Mouse (Mus musculus) hindbrain, embryonic 12.5 days (tissue): ENCODE data around the gene Slc25a51. TPM values are rescaled to one million over a fixed set of nuclear protein-coding genes. Genes with fewer than 3 reads are reported as not detected.

Experiments
- ATAC-seq: fragments of 200-750 bp; cut with Nextera tagmentation; 2 replicates; pipeline ENCODE4 v1.8.0; 2017; ENCODE audit warnings: moderate TSS enrichment; ENCODE audit not compliant: low FRiP score
- H3K27ac ChIP-seq: fragments of 300-500 bp; sonication (generic); 2 replicates; pipeline ENCODE4 v1.5.1; 2016; ENCODE audit warnings: mild to moderate bottlenecking
- H3K27me3 ChIP-seq: fragments of 300-500 bp; sonication (generic); 2 replicates; pipeline ENCODE4 v1.6.1; 2016; ENCODE audit warnings: mild to moderate bottlenecking
- H3K36me3 ChIP-seq: fragments of 300-500 bp; sonication (generic); 2 replicates; pipeline ENCODE4 v1.6.1; 2016; ENCODE audit warnings: mild to moderate bottlenecking
- H3K4me1 ChIP-seq: fragments of 300-500 bp; sonication (generic); 2 replicates; pipeline ENCODE4 v1.6.1; 2016
- H3K4me2 ChIP-seq: fragments of 300-500 bp; sonication (generic); replicated peaks from 2 replicates; pipeline ENCODE4 v1.6.1; 2016; ENCODE audit warnings: mild to moderate bottlenecking
- H3K4me3 ChIP-seq: fragments of 300-500 bp; sonication (generic); 2 replicates; pipeline ENCODE4 v1.5.1; 2016; ENCODE audit warnings: mild to moderate bottlenecking
- H3K9ac ChIP-seq: fragments of 300-500 bp; sonication (generic); 2 replicates; pipeline ENCODE4 v1.6.1; 2016; ENCODE audit warnings: mild to moderate bottlenecking, moderate library complexity
- H3K9me3 ChIP-seq: fragments of 300-500 bp; sonication (generic); replicated peaks from 2 replicates; pipeline ENCODE4 v1.6.1; 2016; ENCODE audit warnings: mild to moderate bottlenecking
- WGBS: fragments of 180-500 bp; shearing (Covaris S2); methylation state at CpG from one replicate; pipeline ENCODE4 v1.1.7; 2016; 5-methylcytosine and 5-hydroxymethylcytosine counted together
- polyA plus RNA-seq: library from polyadenylated mRNA; unstranded; fragments of >200 nt; fragmentation: Nextera tagmentation; extraction: Ambion mirVana; gene quantifications from 2 replicates; pipeline ENCODE4 v1.2.1, GENCODE M21; 2016

The Slc25a51 gene
- polyA plus RNA-seq, 1 experiment from 2014 or later = 82.7 TPM

GRCm38 (mm10) chr4:45421519-45422260, 13.1 kb upstream of the Slc25a51 start:
- Histone ChIP-seq H3K4me3 (no peak overlapping the region), H3K4me1 (peaks cover 33% of the 10 kb centered on the region), H3K9me3 (no peaks in the 10 kb centered on the region), H3K36me3 (no peaks in the 10 kb centered on the region), H3K4me2 (no peak overlapping the region), H3K9ac (no peak overlapping the region), H3K27ac (no peak overlapping the region), H3K27me3 (0 out of 2 replicates have a peak, but pooled peaks cover 13% of the 10 kb centered on the region)
- WGBS = 75% methylated on average over 11 of the region's 11 CpGs
- ATAC-seq = no peak

- H3K4me2 ChIP-seq = no peak overlapping the region
- H3K4me1 ChIP-seq = peaks cover 25% of the 10 kb centered on the region
- whole genome bisulfite sequencing = 39% methylated on average over 3 of the region's 3 CpGs
- H3K4me3 ChIP-seq = no peak overlapping the region
- no peak for ATAC-seq
- 0 out of 2 replicates have a peak, but pooled peaks cover 13% of the 10 kb centered on the region for H3K27me3 ChIP-seq
- no peak overlapping the region for H3K27ac ChIP-seq
- H3K9ac ChIP-seq = no peak overlapping the region
- H3K9me3 ChIP-seq = no peaks in the 10 kb centered on the region
- H3K36me3 ChIP-seq = no peaks in the 10 kb centered on the region
These were observed 12.2 kb upstream of the Slc25a51 start for GRCm38 (mm10) chr4:45420733-45421132.

DNA sequence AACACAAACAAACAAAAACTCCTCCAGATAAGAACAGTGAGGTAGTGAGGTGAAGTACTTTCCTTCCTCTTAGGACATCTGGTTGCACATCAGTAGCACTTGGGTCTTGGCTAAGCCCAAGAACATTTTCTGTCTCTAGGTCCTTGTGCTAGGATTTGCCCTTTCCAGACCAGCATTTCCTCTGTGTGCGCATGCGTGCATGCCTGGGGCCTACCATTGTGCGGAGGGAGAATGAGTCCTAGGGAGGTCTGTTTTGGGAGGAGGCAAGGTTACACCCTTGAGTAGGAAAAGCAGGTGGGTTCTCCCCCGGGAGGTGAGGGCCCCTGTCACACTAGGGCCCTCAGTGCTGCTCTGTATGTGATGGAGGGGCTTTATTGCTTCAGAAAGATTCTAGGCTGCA, 10.5 kb upstream of the Slc25a51 start:
- peaks cover 24% of the 10 kb centered on the region for H3K4me1 ChIP-seq
- 0 out of 2 replicates have a peak, but pooled peaks cover 10% of the 10 kb centered on the region for H3K27me3 ChIP-seq
- H3K4me3 ChIP-seq = no peak overlapping the region
- no peak for ATAC-seq
- no peaks in the 10 kb centered on the region for H3K36me3 ChIP-seq
- H3K9ac ChIP-seq = no peak overlapping the region
- no peaks in the 10 kb centered on the region for H3K9me3 ChIP-seq
- H3K4me2 ChIP-seq = no peak overlapping the region
- 84% methylated on average over 4 of the region's 4 CpGs for WGBS
- no peak overlapping the region for H3K27ac ChIP-seq

DNA sequence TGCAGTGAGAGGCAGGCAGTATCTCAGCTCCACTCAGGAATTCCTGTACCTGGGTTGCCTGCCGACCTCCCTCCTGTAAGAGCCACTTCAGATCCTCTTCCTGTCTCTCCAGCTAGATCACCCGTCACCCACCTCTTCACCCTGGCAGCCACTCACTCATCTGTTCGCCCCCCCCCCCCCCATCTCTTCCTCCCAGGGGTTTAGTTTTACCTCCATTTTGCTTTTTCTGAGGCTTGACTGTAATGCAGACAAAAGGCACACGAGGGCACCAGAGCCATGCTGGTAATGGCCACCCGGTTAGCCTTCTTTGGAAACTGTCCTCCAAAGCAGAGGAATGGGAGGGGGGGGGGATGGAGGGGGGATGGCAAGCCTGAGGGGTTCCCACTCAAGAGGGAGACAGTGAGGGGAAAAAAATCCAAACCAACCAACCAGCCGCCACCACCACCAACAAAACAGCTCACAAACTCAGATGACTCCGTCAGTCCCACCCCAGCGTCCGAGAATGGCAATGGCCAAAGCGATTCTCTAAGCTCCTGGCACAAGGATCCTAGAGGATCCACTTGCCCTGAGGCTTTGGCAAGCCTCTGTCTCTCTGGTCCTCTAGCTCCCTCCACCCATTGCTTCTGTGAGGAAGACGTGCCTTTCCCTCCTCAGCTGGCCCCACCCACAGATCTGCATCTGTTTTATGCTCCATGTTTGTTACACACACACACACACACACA, 9.8 kb upstream of the Slc25a51 start:
- no peak overlapping the region for H3K9ac ChIP-seq
- 30% methylated on average over 10 of the region's 11 CpGs for WGBS
- H3K36me3 ChIP-seq = no peaks in the 10 kb centered on the region
- 0 out of 2 replicates have a peak, but pooled peaks cover 7% of the 10 kb centered on the region for H3K27me3 ChIP-seq
- ATAC-seq = peak; percentile 49
- H3K4me1 ChIP-seq = peaks cover 18% of the 10 kb centered on the region
- H3K9me3 ChIP-seq = no peaks in the 10 kb centered on the region
- H3K27ac ChIP-seq = no peak overlapping the region
- no peak overlapping the region for H3K4me3 ChIP-seq
- H3K4me2 ChIP-seq = peak overlapping the region; percentile 21; the same call in 1 of the 2 replicates

GRCm38 (mm10) chr4:45416314-45416713, 7.7 kb upstream of the Slc25a51 start:
- peaks cover 11% of the 10 kb centered on the region for H3K4me1 ChIP-seq
- H3K27me3 ChIP-seq = no peaks in the 10 kb centered on the region
- H3K36me3 ChIP-seq = no peaks in the 10 kb centered on the region
- H3K9ac ChIP-seq = no peak overlapping the region
- H3K9me3 ChIP-seq = no peaks in the 10 kb centered on the region
- no peak overlapping the region for H3K4me2 ChIP-seq
- ATAC-seq = no peak
- WGBS = 62% methylated on average over 7 of the region's 7 CpGs
- H3K4me3 ChIP-seq = no peak overlapping the region
- H3K27ac ChIP-seq = no peak overlapping the region

- peaks cover 5% of the 10 kb centered on the region; the same call in 1 of the 2 replicates for H3K27me3 ChIP-seq
These were observed 5.2 kb upstream of the Slc25a51 start for GRCm38 (mm10) chr4:45413674-45414338.

DNA sequence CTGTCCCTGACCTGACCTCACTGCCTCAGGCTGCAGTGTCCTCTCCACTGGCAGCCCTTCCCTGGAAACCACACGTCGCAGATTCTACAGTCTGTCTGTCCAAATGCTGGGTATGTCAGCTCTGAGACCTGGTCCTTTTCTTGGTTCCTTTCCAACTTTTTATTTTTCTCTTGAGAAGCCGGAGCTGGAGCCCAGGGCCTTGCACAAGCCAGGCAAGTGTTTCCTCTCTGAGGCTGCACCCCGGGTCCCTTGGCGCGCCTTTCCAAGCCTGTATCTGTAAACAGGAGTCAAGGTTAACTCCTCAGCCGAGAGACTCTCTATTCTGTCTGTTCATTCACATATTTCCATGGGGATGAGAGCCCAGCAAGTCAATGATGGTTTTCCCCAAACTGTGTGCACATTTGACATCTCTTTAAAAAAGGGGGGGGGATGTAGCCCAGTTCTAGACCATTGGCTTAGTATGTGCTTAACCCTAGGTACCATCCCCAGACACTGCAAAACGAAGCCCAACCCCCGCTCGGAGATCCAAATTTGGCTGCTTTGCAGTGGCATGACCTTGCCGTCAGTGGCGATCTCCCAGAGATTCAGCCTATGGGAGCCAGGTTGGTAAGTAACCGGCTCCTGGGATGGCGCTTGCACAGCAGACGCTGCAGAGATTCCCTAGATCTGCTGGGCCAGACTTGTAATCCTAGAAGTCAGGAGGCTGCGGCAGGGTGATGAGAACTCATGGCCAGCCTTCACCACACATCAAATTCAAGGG, 4.0 kb upstream of the Slc25a51 start:
- peaks cover 5% of the 10 kb centered on the region for H3K4me1 ChIP-seq
- WGBS = 71% methylated on average over 16 of the region's 16 CpGs
- peaks cover 5% of the 10 kb centered on the region; the same call in 1 of the 2 replicates for H3K27me3 ChIP-seq
- no peak overlapping the region for H3K4me3 ChIP-seq
- ATAC-seq = no peak
- no peak overlapping the region; the same call in 1 of the 2 replicates for H3K9ac ChIP-seq
- H3K9me3 ChIP-seq = no peaks in the 10 kb centered on the region
- no peak overlapping the region for H3K27ac ChIP-seq
- no peak overlapping the region for H3K4me2 ChIP-seq
- H3K36me3 ChIP-seq = no peaks in the 10 kb centered on the region

More at GRCm38 (mm10) chr4:45413674-45414338, 5.2 kb upstream of the Slc25a51 start:
- H3K9ac ChIP-seq = no peak overlapping the region
- no peak for ATAC-seq
- H3K4me3 ChIP-seq = no peak overlapping the region
- no peaks in the 10 kb centered on the region for H3K36me3 ChIP-seq
- no peak overlapping the region for H3K27ac ChIP-seq
- no peak overlapping the region for H3K4me2 ChIP-seq
- no peaks in the 10 kb centered on the region for H3K9me3 ChIP-seq
- H3K4me1 ChIP-seq = peaks cover 11% of the 10 kb centered on the region
- 84% methylated on average over 9 of the region's 9 CpGs for WGBS

GRCm38 (mm10) chr4:45411181-45411790, 2.7 kb upstream of the Slc25a51 start:
- Histone ChIP-seq H3K9me3 (no peaks in the 10 kb centered on the region), H3K9ac (no peak overlapping the region), H3K27ac (no peak overlapping the region), H3K4me3 (no peak overlapping the region), H3K4me1 (peaks cover 18% of the 10 kb centered on the region), H3K27me3 (peaks cover 5% of the 10 kb centered on the region; the same call in 1 of the 2 replicates), H3K36me3 (no peaks in the 10 kb centered on the region), H3K4me2 (no peak overlapping the region)
- 90% methylated on average over 8 of the region's 8 CpGs for WGBS
- no peak for ATAC-seq

GRCm38 (mm10) chr4:45409270-45409669, 704 bp upstream of the Slc25a51 start:
- peak overlapping the region; percentile 89 for H3K27ac ChIP-seq
- 1% methylated on average over 10 of the region's 10 CpGs for WGBS

GRCm38 (mm10) chr4:45407703-45408334, 747 bp downstream of the Slc25a51 start:
- peak overlapping the region; percentile 86 for H3K4me3 ChIP-seq
- H3K4me1 ChIP-seq = peaks cover 25% of the 10 kb centered on the region
- no peaks in the 10 kb centered on the region for H3K9me3 ChIP-seq
- peaks cover 5% of the 10 kb centered on the region; the same call in 1 of the 2 replicates for H3K27me3 ChIP-seq
- peak overlapping the region; percentile 95 for H3K9ac ChIP-seq
- H3K4me2 ChIP-seq = peak overlapping the region; percentile 81
- ATAC-seq = no peak; the same call in 1 of the 2 replicates
- 1% methylated on average over 19 of the region's 19 CpGs for WGBS
- peak overlapping the region; percentile 89 for H3K27ac ChIP-seq
- peaks cover 22% of the 10 kb centered on the region for H3K36me3 ChIP-seq

More at GRCm38 (mm10) chr4:45409270-45409669, 704 bp upstream of the Slc25a51 start:
- H3K4me2 ChIP-seq = peak overlapping the region; percentile 81
- no peaks in the 10 kb centered on the region for H3K9me3 ChIP-seq
- H3K36me3 ChIP-seq = peaks cover 7% of the 10 kb centered on the region
- peaks cover 5% of the 10 kb centered on the region; the same call in 1 of the 2 replicates for H3K27me3 ChIP-seq
- H3K4me1 ChIP-seq = peaks cover 25% of the 10 kb centered on the region
- peak; percentile 21; the same call in 1 of the 2 replicates for ATAC-seq
- H3K4me3 ChIP-seq = peak overlapping the region; percentile 86
- H3K9ac ChIP-seq = peak overlapping the region; percentile 95
